Mouse (Mus musculus) ES-E14 (cell line): ENCODE data around the gene Adamts2. TPM values are rescaled to one million over a fixed set of nuclear protein-coding genes. Genes with fewer than 3 reads are reported as not detected.

Experiments used
- DNase-seq: peaks from one replicate; pipeline ENCODE4 v3.0.0-alpha.2; 2013; ENCODE audit warnings: low read depth, low spot score
- H3K27ac ChIP-seq: 2 replicates; pipeline ENCODE4 v1.5.1; 2012; ENCODE audit warnings: low read depth, mild to moderate bottlenecking, low read length, moderate library complexity, mixed read lengths; ENCODE audit not compliant: poor library complexity, insufficient read depth, severe bottlenecking
- H3K36me3 ChIP-seq: 2 replicates; pipeline ENCODE4 v1.6.1; 2012; ENCODE audit warnings: mild to moderate bottlenecking, low read length, moderate library complexity, mixed read lengths; ENCODE audit not compliant: control insufficient read depth, poor library complexity, insufficient read depth, severe bottlenecking
- H3K4me1 ChIP-seq, 2 experiments: fragments of 150-350 bp in 1 of 2; sonication (generic) in 1 of 2; 2 replicates each; pipeline ENCODE4 v1.6.1; 2012; ENCODE audit warnings: low read length in 2 of 2, mild to moderate bottlenecking in 1 of 2, mixed read lengths in 1 of 2; ENCODE audit not compliant: control insufficient read depth in 2 of 2, insufficient read depth in 2 of 2, poor library complexity in 1 of 2
- H3K4me3 ChIP-seq, 2 experiments: fragments of 150-350 bp in 1 of 2; sonication (generic) in 1 of 2; 2 replicates each; pipeline ENCODE4 v1.5.1; 2012; ENCODE audit warnings: low read length in 2 of 2, low read depth in 1 of 2, mild to moderate bottlenecking in 1 of 2, mixed read lengths in 1 of 2; ENCODE audit not compliant: insufficient read depth in 1 of 2, poor library complexity in 1 of 2, severe bottlenecking in 1 of 2
- H3K9ac ChIP-seq: 2 replicates; pipeline ENCODE4 v1.6.1; 2012; ENCODE audit warnings: low read depth, mild to moderate bottlenecking, low read length, mixed read lengths; ENCODE audit not compliant: poor library complexity, insufficient read depth, severe bottlenecking
- H3K9me3 ChIP-seq: fragments of 150-350 bp; sonication (generic); 2 replicates; pipeline ENCODE4 v1.6.1; 2012; ENCODE audit warnings: low read depth, mild to moderate bottlenecking, low read length; ENCODE audit not compliant: control insufficient read depth, insufficient read depth
- CHD2 ChIP-seq: IDR thresholded peaks from 2 replicates; pipeline ENCODE4 v1.6.1; 2014; ENCODE audit warnings: mild to moderate bottlenecking, low read depth, low read length, inconsistent platforms
- HCFC1 ChIP-seq: IDR thresholded peaks from 2 replicates; pipeline ENCODE4 v1.6.1; 2012; ENCODE audit warnings: low read length, inconsistent platforms, borderline replicate concordance; ENCODE audit not compliant: insufficient read depth
- MAFK ChIP-seq: IDR thresholded peaks from 2 replicates; pipeline ENCODE4 v1.6.1; 2014; ENCODE audit warnings: mild to moderate bottlenecking, low read depth, low read length, inconsistent platforms; ENCODE audit not compliant: insufficient read depth
- ZC3H11A ChIP-seq: IDR thresholded peaks from 2 replicates; pipeline ENCODE4 v1.6.1; 2012; ENCODE audit warnings: low read depth, mild to moderate bottlenecking, inconsistent platforms, low read length, borderline replicate concordance
- ZNF384 ChIP-seq: IDR thresholded peaks from 2 replicates; pipeline ENCODE4 v1.6.1; 2012; ENCODE audit warnings: low read depth, low read length, inconsistent platforms
- in situ Hi-C, 2 experiments: fragments of 600-800 bp; cut with MboI; formaldehyde crosslinking; loops; one replicate each; pipeline ENCODE4 v1.15.1; 2025; ENCODE audit warnings: low sequenced_read_pairs in 2 of 2, inconsistent platforms in 1 of 2; ENCODE audit not compliant: unreplicated experiment in 2 of 2
- total RNA-seq: library from RNA; depleted of rRNA; stranded (reverse); fragments of 300-350 nt; gene quantifications from 2 replicates; pipeline ENCODE4 v1.2.3, GENCODE M21; 2012

The Adamts2 gene
- total RNA-seq, 1 experiment = 1.1 TPM

DNA sequence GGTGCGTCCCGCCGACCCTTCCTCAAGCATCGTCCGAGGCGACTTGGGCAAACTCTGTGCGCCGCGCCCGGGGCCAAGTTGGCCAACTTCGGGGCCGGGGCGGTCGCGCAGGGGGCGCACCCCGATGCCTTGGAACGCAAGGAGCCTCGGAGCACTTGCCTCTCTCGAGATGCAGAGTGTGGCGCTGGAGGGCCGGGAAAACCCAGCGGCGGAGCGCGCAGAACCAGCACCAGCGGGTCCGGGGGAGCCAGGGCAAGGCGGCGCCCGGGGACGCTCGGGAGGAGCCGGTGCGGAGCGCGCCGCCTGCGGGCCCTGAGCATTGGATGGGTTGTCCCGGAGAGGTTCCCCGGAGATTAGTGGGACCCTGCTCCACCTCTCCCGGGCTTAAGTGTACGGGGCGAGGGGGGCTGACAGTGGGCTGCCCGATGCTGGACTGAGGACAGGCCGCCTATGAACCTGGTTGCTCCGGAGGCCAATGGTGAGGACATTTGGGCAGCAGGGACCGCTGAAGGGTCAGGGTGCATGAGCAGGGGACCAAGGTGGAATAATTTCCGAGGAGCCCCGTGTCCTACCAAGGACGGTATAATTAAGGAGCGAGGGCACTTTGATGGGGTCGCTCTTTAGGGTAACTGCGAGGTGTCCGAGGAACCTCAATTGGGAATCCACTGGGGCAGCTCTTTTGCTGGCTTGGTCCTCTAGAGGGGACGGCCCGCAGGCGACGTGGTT, 635 bp downstream of the Adamts2 start:
- Histone ChIP-seq H3K9me3 (no peaks in the 10 kb centered on the region), H3K9ac (peak overlapping the region; percentile 67), H3K4me1 (no peaks in the 10 kb centered on the region), H3K27ac (no peak overlapping the region), H3K4me3 (peak overlapping the region; percentile 72 to 78), H3K36me3 (no peaks in the 10 kb centered on the region)
- in situ Hi-C loops = no loop called here
- DNase-seq = no peak
- TF ChIP-seq ZNF384 (no peak), HCFC1 (no peak), ZC3H11A (no peak), MAFK (no peak), CHD2 (no peak)

DNA sequence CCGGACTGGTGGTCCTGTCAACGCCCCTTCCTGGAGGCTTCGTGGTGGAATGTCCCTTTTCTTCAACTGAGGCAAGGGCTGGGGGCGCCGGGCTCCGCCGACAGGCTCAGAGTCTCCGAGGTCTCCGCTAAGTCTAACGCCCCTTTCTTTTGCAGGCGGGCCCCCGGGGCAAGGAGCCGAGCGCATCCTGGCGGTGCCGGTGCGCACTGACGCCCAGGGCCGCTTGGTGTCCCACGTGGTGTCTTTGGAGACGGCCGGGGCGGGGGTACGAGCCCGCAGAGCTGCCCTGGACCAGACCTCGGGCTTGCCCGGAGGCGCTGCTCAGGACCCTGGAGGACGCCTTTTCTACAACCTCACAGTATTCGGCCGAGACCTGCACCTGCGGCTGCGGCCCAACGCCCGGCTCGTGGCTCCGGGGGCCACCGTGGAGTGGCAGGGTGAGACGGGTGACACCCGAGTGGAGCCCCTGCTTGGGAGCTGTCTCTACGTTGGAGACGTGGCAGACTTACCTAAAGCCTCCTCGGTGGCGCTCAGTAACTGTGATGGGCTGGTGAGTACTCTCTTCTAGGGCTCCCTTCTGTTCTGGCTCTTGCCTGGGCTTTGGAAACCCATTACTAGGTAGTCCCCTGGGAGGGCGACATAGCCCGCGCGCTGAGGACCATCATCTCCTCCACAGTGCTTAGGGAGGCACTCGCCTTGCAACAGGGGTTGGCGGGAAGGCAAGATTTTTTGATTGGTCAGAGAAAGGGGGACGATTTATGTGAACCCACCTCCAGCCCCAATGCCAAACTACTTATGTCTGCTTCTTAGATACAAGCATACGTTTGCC, 1.4 kb downstream of the Adamts2 start:
- no peak for TF ChIP-seq CHD2
- no peak for TF ChIP-seq ZC3H11A
- no peak for TF ChIP-seq MAFK
- TF ChIP-seq ZNF384 = no peak
- no peak for TF ChIP-seq HCFC1
- in situ Hi-C loops = no loop called here
- H3K4me1 ChIP-seq = no peaks in the 10 kb centered on the region
- DNase-seq = no peak
- no peak overlapping the region for H3K9ac ChIP-seq
- no peaks in the 10 kb centered on the region for H3K36me3 ChIP-seq
- H3K9me3 ChIP-seq = no peaks in the 10 kb centered on the region
- no peak overlapping the region for H3K27ac ChIP-seq
- H3K4me3 ChIP-seq = peak overlapping the region; percentile 72 to 78

GRCm38 (mm10) chr11:50604371-50604770, 2.5 kb downstream of the Adamts2 start:
- Histone ChIP-seq H3K4me3 (no peak overlapping the region), H3K27ac (no peak overlapping the region), H3K9ac (no peak overlapping the region), H3K36me3 (no peaks in the 10 kb centered on the region), H3K9me3 (no peaks in the 10 kb centered on the region), H3K4me1 (no peaks in the 10 kb centered on the region)
- TF ChIP-seq CHD2 (no peak), HCFC1 (no peak), ZNF384 (no peak), MAFK (no peak), ZC3H11A (no peak)
- in situ Hi-C loops = no loop called here
- no peak for DNase-seq

DNA sequence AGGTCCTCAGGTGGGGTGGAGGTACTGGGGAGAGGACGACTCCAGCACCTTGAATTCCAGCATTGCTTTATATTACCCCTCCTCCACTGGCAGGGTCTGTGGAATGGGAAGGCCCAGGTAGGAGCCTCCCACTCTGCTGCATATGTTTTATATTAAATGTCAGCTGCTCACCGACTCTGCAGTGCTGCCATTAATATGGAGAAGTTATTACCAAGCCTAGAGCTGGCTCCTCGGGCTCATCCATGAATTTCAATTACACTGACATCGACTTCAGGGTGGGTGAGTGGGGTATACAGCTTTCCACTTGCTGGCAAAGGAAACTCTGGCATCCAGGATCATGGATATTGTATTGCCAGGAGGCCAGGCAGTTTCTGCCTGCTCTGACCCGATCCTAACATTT, 9.3 kb downstream of the Adamts2 start:
- no peaks in the 10 kb centered on the region for H3K36me3 ChIP-seq
- DNase-seq = no peak
- no peaks in the 10 kb centered on the region for H3K4me1 ChIP-seq
- H3K9me3 ChIP-seq = no peaks in the 10 kb centered on the region
- in situ Hi-C loops = no loop called here
- no peak overlapping the region for H3K9ac ChIP-seq
- no peak for TF ChIP-seq HCFC1
- TF ChIP-seq ZNF384 = no peak
- TF ChIP-seq CHD2 = no peak
- TF ChIP-seq MAFK = no peak
- no peak overlapping the region for H3K4me3 ChIP-seq
- H3K27ac ChIP-seq = no peak overlapping the region
